Mouse (Mus musculus): Measurements from ENCODE around the gene Gpc2.

The Gpc2 gene

GRCm38 (mm10) chr5:138279585-138280424, at the start of gene Gpc2, which contains the start of the genes Gm43720 and Stag3:
Gene Gpc2, minus strand, starts transcription at chr5:138280005.
Gene Gm43720, minus strand, starts transcription at chr5:138279958.
Gene Stag3, plus strand, starts transcription at chr5:138280240.
- DNase-seq: peak; percentile 85 to 93

GRCm38 (mm10) chr5:138312795-138313194, 33.0 kb upstream of the Gpc2 start:
- DNase-seq: no peak

- DNase-seq: no peak
Observed at GRCm38 (mm10) chr5:138299613-138300012, 19.8 kb upstream of the Gpc2 start.

GRCm38 (mm10) chr5:138294158-138294557, 14.4 kb upstream of the Gpc2 start:
- no peak for DNase-seq

GRCm38 (mm10) chr5:138291638-138292037, 11.8 kb upstream of the Gpc2 start:
- DNase-seq: no peak

- DNase-seq: peak in 1 of 2 experiments; percentile 31
Observed at GRCm38 (mm10) chr5:138287861-138288260, 8.1 kb upstream of the Gpc2 start.

GRCm38 (mm10) chr5:138283540-138283939, 3.7 kb upstream of the Gpc2 start:
- DNase-seq: no peak

GRCm38 (mm10) chr5:138281798-138282197, 2.0 kb upstream of the Gpc2 start:
- no peak for DNase-seq

- DNase-seq: no peak
Observed at GRCm38 (mm10) chr5:138280829-138281228, 1.0 kb upstream of the Gpc2 start.

GRCm38 (mm10) chr5:138280425-138280768, 592 bp upstream of the Gpc2 start:
- no peak for DNase-seq

GRCm38 (mm10) chr5:138277994-138278393, 1.8 kb downstream of the Gpc2 start:
- no peak for DNase-seq

GRCm38 (mm10) chr5:138275216-138276050, 4.4 kb downstream of the Gpc2 start:
- DNase-seq: no peak

GRCm38 (mm10) chr5:138274186-138274585, 5.6 kb downstream of the Gpc2 start:
- no peak for DNase-seq

- no peak for DNase-seq
Observed at GRCm38 (mm10) chr5:138272409-138272923, 7.3 kb downstream of the Gpc2 start, which contains the start of gene Gal3st4. Gene Gal3st4, minus strand, starts transcription at chr5:138272840.

GRCm38 (mm10) chr5:138271232-138271631, 8.6 kb downstream of the Gpc2 start:
- no peak for DNase-seq

- no peak for DNase-seq
Observed at GRCm38 (mm10) chr5:138268980-138269379, 10.8 kb downstream of the Gpc2 start.

GRCm38 (mm10) chr5:138267114-138267513, 12.7 kb downstream of the Gpc2 start:
- DNase-seq: no peak

GRCm38 (mm10) chr5:138265712-138266111, 14.1 kb downstream of the Gpc2 start:
- DNase-seq: no peak

- no peak for DNase-seq
Observed at GRCm38 (mm10) chr5:138264207-138264578, 15.6 kb downstream of the Gpc2 start.

GRCm38 (mm10) chr5:138263260-138264206, 16.3 kb downstream of the Gpc2 start, which contains the start of gene BC037034:
Gene BC037034, minus strand, starts transcription at chr5:138264033.
- DNase-seq: peak; percentile 90

- peak in 1 of 2 experiments; percentile 31 for DNase-seq
Observed at GRCm38 (mm10) chr5:138262582-138263240, 17.1 kb downstream of the Gpc2 start.

GRCm38 (mm10) chr5:138262001-138262400, 17.8 kb downstream of the Gpc2 start:
- no peak for DNase-seq

Measured in thymus, postnatal 36 days (tissue).